Mouse (Mus musculus) heart, adult 18-20 months (tissue): ENCODE results near the gene Bsg. TPM values are rescaled to one million over a fixed set of nuclear protein-coding genes. Genes with fewer than 3 reads are reported as not detected.
"Not testable (repeated sequence)": the region's sequence is repeated elsewhere in the genome, so short reads cannot be mapped to it uniquely, and the experiment has no call there.

Experiments used
- DNase-seq, 2 experiments: peaks; one replicate each; pipeline ENCODE4 v3.0.0; 2021 to 2022; ENCODE audit warnings: mixed read lengths in 1 of 2
- total RNA-seq, 2 experiments: library from RNA; stranded (reverse); gene quantifications; 2 replicates each; pipeline ENCODE4 v1.2.3; 2021

Bsg gene
- total RNA-seq, 2 experiments from 2014 or later: 1,459 to 1,479 TPM

GRCm38 (mm10) chr10:79682551-79682915, 21.8 kb upstream of the Bsg start:
- no peak for DNase-seq

GRCm38 (mm10) chr10:79682916-79683582, 21.2 kb upstream of the Bsg start:
- peak; percentile 73 to 76 for DNase-seq

DNA sequence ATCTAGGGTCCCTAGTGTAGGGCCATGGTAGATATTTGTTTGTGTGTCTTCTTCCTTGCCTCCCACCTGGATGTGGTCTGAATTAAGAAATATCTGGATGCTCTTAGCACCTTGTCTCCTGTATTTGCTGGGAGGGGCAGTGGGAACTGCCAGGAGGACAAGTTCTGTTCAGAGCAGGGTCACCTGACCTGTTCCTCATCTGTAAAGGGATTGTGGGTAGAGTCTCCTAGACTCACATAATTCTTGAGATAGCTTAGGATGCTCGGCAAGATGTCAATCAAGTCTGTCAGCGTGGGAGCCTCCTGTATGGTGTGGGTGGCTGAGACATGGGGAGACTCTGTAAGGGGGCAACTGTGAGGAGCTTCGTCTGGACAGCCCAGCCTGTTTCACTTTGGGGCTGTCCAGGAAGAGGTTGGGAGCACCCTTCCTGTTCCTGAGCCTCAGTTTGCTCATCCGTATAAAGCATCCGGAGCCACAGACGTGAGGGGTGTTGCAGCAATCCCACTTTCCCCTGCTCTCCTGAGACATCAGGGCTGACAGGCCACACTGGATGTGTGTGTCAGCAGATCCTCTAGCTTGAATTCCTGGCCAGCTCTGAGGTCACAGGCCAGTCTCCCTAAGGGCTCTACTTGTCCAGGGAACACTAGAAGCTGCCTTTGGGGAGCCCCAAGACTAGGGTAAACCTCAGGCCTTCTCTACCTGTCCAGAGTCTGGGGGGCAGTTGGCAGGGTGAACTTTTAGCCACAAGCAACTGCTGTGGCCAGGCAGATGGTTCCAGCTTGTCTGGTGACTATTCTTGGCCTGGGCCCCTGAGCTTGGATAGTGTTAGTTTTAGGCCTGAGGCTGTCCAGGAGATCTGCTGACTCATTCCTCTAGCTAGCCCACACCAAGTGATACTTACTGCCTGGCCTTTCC, 20.3 kb upstream of the Bsg start:
- DNase-seq: peak; percentile 76 to 82

GRCm38 (mm10) chr10:79684770-79685600, 19.3 kb upstream of the Bsg start:
- no peak for DNase-seq

DNA sequence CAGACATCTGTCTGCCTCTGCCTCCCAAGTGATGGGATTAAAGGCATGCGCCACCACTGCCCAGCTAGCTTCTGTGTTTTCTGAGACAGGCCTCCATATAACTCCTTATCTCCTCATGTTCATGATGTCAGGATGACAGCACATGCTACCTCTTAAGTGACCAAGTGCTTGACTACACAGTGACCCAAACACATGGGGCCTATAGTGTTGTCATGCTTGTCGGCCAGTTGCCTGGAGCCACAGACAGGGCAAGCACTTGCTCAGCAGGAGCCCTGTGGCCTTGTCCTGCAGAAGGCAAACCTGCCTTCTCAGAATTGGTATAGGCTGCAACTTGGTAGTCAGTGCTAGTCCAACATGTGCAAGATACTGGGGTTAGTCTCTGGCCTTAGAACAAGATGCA, 18.1 kb upstream of the Bsg start:
- DNase-seq: no peak

DNA sequence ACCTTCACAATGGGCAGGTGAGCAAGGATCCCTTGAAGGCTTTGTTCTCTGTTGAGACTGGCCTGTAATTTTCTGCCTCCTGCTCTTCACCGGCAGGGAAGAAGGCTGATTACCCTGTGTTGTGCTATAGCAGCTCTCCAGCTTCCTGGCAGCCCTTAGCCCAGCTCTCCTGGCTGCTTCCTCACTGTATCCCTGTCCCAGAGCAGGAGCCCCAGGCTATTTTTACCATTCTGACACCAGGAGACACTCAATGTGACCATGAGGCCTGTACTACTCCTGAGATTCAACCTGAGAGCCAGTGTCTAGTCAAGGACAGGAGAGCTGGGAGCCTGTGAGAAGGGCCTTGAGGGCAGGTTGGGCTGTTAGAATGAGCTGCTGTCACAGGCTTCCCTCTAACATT, 17.6 kb upstream of the Bsg start:
- peak; percentile 57 to 82 for DNase-seq

DNA sequence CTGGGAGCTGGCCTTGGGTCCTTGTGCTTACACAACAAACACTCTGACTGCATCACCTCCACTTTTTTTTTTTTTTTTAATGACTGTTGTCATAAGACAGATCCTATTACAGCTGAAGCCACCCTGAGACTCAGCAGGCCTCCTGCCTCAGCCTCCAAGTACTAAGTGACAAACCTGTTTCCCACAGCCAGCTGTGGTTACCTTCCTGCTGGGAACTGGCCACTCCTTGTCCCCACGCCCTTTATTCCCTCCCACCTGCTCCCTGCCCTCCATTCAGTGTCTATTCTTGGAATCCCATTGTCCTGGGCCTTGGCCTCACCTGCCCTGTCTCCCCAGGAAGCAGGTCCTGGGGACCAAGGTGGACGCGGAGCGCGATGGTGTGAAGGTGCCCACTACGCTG, 16.8 kb upstream of the Bsg start:
- DNase-seq: no peak

GRCm38 (mm10) chr10:79688720-79689119, 15.6 kb upstream of the Bsg start, which contains the start of gene Gzmm:
TSS of gene Gzmm (plus strand) at chr10:79689020.
- no peak for DNase-seq

GRCm38 (mm10) chr10:79689178-79689577, 15.1 kb upstream of the Bsg start:
- no peak for DNase-seq

DNA sequence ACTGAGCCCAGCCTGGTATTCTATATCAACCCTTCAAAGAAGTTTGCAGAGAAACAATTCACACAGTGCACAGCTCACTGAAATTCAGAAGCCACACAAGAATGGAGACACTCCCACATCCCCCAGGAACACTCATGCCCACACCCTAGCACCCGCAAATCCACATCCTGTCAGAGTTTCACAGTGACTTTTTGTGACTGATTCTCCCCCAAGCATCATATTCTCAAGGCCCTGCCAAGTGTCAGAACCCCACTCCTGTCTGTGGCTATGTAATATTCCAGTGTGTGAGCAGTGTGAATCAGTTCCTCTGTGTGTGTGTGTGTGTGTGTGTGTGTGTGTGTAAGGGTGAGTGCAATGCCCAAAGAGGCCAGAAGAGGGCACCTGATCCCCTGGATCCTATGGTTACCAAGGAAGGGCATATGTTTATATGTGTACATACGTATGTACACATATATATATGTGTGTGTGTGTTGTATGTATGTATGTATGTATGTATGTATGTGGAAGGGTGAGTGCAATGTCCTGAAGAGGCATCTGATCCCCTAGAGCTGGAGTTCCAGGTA, 12.2 kb upstream of the Bsg start:
- DNase-seq: no peak

DNA sequence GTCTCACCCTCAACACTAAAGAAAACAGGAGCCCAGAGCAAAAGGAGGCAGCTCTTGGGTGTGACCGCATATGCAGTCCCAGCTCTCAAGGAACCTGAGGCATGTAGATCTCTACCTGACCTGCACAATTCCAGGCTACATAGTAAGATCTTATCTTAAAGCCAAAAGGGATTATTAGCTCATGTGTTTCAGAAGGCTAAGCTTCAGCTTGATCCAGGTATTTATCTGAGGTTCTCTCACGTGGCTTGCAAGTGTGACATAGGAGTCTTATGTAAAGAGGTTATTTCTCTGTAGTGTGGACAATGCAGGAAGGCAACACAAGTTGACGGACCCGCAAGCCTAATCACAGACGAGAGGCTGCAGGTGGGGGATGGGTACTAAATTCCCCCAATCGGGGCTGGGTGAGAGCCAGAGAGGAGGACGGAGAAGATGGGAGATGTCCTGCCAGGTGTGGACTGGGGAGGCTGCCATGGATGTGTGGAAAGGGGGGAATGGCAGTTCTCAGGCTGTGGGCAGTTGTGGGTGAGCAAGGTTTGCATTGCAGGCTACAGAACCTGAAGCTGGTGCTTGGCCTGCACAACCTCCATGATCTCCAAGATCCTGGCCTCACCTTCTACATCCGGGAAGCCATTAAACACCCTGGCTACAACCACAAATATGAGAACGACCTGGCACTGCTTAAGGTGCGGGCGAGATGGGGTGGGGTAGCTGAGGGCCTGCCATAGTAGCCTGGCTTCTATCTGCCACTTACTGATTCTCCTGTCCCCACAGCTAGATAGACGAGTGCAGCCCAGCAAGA, 10.5 kb upstream of the Bsg start:
- DNase-seq: no peak

GRCm38 (mm10) chr10:79694379-79694655, 10.0 kb upstream of the Bsg start:
- DNase-seq: peak in 1 of 2 experiments; percentile 34

GRCm38 (mm10) chr10:79695231-79696128, 8.8 kb upstream of the Bsg start:
- DNase-seq: peak; percentile 89 to 90

- peak in 1 of 2 experiments; percentile 68 for DNase-seq
Measured at GRCm38 (mm10) chr10:79696129-79696651, 8.1 kb upstream of the Bsg start.

- DNase-seq: peak in 1 of 2 experiments; percentile 36
Measured at GRCm38 (mm10) chr10:79697916-79698315, 6.4 kb upstream of the Bsg start.

DNA sequence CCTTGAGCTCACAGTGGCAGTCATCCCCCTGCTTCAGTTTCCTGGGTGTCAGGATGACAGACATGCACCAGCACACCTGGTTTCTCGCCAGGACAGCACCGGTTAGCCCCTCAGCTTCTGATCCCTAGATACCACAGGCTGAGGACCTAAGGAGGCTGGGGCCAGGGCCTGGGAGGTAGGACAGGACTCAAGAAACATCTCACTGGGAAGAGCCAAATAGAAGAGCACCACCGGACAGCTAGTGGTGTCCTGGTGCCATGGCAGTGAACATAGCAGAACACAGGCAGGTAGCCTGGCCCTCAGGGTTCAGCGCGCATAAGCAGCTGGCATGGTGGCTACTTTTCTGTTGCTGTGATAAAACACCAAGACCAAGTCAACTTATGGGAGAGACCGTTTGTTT, 5.8 kb upstream of the Bsg start:
- no peak for DNase-seq

DNA sequence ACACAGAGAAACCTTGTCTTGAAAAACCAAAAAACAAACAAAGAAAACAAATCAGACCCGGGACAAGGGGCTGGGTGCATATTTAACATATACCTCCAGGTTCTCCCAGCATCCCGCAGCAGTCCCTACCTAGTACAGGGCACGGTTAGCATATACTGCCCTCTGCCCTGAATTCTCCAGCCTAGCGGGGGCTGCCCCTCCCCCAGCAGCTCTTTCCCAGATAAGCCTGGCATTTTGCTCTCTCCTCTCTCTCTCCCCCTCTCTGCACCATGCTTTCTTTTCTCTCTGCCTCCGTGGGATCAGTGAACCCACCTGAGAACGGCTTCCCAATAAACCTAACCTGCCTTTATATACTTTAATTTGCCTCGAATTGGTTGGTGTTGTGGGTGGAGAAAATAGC, 3.6 kb upstream of the Bsg start:
- peak in 1 of 2 experiments; percentile 54 for DNase-seq

DNA sequence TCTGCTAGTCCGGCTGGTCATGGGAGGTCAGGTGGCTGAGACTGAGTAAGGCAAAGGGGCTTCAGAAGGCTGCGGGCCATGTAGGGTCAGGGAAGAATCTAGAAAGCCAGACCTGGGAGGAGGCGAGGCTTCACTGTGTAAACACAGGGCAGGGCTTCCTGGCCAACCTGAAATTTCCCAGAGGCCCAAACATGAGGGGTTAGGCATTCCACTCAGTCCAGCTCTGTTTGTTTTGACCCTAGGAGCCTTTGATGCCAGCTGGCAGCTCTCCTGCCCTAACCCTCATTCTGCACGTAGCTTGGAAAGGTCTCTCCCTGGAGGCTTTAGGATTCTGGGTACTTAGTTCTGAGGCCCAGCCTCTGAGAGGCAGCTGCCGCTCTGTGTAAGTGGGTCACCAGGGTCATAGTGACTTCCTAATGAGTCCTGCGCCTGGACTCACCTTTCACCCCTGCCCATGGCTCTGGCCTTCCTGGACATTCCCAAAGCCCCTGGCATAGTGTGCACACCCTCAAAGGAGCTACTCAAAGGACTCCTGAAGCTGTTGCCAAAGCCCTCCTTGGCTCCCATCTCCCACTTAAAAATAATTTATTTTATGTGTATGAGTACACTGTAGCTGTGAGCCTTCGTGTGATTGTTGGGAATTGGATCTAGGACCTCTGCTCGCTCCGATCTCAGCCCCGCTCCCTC, 2.7 kb upstream of the Bsg start:
- peak; percentile 81 to 89 for DNase-seq

- DNase-seq: not testable (repeated sequence)
Measured at GRCm38 (mm10) chr10:79702970-79703369, 1.3 kb upstream of the Bsg start.

GRCm38 (mm10) chr10:79703541-79703940, 750 bp upstream of the Bsg start:
- no peak for DNase-seq
